Mouse (Mus musculus) spleen, adult 12 weeks (tissue): ENCODE measurements around the gene Map4k3.

ENCODE experiments used
- DNase-seq: peaks from one replicate; pipeline ENCODE4 v3.0.0; 2022; ENCODE audit warnings: low spot score

Gene Map4k3

GRCm38 (mm10) chr17:80683821-80684576 is 44.3 kb downstream of the Map4k3 start:
- no peak for DNase-seq

- no peak for DNase-seq
Measured at GRCm38 (mm10) chr17:80683041-80683440, 45.2 kb downstream of the Map4k3 start.

- DNase-seq = no peak
Measured at GRCm38 (mm10) chr17:80678190-80678589, 50.1 kb downstream of the Map4k3 start.

DNA sequence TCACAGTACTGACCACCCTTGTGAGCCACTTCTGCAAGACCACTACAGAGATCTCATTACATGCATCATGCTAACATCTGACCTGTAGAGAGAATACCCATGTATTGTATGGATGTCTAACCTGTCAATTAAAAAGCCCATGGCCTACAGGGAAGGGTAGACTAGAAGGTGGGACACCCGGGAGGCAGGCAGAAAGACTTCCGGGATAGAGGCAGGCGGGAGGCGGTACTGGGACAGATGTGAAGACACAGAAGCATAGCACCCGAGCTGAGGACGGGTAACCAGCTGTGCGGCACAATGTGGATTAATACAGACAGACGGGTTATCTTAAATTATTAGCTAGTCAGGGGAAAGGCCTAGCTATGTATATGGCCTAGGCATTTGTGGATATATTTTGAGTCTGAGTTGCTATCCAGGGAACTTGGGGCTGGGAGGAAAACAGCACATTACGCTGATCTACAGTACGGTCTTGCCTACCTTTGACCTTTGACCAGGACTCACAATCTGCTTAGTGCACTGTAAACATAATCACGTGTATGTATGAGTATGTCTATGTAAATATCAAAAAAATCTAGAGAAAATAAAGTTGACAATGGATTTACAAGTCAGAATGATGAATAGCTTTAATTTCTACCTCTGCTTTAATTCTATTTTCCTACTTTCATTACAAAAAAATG is 51.3 kb downstream of the Map4k3 start:
- no peak for DNase-seq

- DNase-seq = no peak
Measured at GRCm38 (mm10) chr17:80676211-80676610, 52.1 kb downstream of the Map4k3 start.

DNA sequence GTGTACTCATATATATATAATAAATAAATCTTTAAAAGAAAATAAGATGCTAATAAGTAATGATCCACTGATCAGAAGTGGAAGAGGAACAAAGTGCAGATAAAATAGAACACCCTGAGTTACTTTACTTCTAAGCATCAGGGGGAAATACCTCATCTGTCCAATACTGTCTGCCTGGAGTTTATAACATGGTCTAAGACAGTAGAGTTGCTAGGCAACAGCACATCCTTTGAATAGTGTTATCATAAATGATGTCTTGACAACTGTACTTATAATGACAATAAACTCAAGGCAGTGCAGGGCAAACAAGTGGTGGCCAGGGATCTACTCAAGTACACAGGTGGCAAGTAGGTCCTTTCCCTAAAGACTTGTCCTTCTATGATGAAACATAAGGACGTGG is 57.9 kb downstream of the Map4k3 start:
- DNase-seq = no peak

DNA sequence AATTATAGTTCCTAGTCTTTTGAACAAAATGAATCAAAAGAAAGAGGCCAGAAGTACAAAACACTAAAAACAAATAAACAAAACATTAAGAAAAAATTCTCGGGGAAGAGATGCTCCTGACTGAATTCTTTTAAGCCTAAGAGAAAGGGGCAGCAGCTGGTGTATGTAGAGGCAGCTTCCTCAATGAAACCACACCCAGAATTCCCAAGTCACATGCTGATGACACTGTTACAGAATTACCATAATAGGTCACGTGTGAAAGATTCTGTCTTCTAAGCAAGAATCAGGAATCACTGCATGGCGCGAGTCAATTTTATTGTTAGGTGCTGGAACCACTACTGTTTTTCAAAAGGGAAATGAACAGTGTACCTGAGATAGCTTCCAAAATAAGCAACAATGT is 64.7 kb downstream of the Map4k3 start:
- no peak for DNase-seq

DNA sequence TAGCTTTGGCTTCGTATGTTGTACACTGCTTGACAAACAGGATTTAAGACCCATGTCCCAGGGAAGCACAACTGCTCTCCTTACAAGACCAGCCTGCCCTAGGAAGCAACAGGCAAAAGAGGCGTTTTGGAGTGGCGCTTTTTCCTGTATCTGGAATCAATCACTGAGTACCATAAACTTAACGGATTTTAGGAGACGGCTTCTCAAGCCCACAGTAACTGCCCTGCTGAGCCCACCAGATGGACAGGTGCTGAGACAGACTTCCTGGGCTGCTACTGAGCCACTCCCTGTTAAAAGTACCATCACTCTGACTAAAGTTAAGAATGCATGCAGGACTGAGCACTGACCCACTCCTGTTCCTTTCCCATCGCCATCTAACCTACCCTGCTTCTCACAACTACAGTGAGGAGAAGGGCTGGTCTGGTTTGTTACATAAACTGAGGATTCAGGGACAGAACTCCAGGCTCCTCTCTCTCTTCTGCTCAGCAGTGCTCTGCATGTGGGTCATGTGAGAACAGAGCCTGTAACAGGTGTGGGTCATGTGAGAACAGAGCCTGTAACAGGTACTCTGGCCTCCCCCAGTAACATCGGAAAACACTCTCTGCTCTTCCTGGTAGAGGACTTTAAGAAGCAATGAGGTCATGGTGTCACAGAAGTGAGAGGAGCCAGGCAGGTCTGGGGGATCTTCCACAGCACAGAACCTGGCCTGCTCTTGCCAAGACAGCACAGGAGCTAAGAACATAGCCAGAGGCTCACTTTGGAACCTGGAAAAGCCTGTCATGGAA is 65.3 kb downstream of the Map4k3 start:
- DNase-seq = no peak

GRCm38 (mm10) chr17:80661896-80662295 is 66.4 kb downstream of the Map4k3 start:
- no peak for DNase-seq

- no peak for DNase-seq
Measured at GRCm38 (mm10) chr17:80660707-80661380, 67.4 kb downstream of the Map4k3 start.

DNA sequence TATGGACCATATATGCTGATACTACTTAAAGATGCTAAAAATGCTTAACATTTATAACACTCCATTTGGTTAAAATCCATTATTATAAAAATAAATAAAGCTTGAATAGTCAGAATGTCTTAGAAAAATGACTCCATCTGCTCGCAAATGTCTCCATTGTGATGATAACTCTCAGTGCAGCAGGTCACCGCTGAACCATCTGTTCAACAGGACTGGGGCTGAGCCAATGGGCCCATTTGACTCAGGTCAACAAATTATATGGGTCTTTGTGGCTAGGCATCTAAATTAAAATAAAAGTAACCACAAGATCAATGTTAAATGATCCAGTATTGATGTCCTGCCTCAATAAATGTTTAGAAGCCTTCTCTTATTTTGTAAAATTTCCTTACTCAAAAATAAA is 68.1 kb downstream of the Map4k3 start:
- DNase-seq = no peak

GRCm38 (mm10) chr17:80659821-80660220 is 68.5 kb downstream of the Map4k3 start:
- DNase-seq = no peak

DNA sequence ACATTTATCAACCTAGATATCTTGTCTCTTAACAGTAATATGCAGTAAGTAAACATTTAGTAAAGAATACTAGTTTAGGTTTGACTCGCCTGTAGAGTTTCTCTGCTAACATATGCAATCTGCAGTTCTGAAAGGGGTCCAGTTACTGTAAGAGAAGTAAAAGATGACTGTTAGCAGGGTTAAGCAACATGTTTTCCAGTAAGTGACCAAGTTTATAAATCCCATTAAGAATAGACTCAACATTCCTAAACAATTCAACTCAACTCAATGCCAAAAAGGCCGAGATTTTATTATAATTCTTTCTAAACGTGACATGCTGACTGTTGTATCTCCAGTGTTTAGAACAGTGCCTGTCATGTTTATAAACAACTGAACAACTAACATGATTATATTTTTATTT is 74.0 kb downstream of the Map4k3 start:
- no peak for DNase-seq

DNA sequence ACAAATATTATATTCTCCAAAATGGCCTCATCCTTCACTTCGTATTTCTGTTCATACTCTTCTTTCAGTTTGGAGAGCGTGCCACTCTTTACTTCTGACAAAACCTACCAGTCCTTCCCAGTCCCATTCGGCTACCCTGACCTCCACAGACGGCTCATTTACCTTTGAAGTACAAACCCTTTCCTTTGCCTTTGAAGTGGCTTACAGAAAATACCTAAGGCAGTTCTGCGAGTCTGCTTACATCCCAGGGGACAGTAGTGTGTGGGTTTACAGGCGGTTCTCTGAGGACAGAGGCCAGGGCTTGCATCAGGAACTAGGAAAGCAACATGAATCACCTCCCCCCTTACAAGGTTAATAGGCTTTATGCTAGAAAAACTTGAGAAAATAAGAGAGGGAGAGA is 75.5 kb downstream of the Map4k3 start:
- no peak for DNase-seq

- no peak for DNase-seq
Measured at GRCm38 (mm10) chr17:80646843-80647242, 81.4 kb downstream of the Map4k3 start.

DNA sequence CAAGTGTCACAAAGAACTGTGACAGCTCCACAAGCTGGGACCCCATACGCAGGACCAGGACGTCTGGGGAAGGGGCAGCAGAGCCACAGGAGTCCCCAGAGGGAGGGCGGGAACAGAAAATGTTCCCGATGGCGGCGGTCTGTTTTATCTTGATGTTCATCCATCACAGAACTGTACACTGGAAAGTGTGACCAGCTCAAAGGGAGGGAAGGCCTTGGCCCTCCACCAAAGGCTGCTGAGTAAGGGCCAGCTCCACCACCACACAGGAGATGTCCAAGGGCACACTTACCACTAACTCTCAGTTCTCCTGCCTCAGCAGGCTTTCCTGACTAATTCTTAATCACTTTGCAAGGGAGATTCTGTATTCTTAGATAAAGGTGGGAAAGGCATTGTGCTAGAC is 82.2 kb downstream of the Map4k3 start:
- no peak for DNase-seq

DNA sequence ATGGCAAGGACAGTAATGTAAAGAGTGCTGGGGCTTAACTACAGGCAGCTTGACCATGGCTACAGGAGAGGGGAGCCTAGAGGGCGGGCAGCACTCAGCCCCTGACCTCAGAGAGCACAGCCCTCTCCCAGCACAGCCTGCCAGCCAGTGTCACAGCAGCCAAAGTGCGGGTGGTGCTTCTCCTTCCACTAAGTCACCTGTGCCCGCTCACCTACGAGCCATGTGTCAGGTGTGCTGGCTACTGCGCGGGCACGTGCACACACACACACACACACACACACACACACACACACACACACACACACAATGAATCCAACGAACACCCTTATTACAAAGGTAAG is 82.6 kb downstream of the Map4k3 start:
- DNase-seq = no peak

- no peak for DNase-seq
Measured at GRCm38 (mm10) chr17:80644983-80645693, 83.1 kb downstream of the Map4k3 start.

DNA sequence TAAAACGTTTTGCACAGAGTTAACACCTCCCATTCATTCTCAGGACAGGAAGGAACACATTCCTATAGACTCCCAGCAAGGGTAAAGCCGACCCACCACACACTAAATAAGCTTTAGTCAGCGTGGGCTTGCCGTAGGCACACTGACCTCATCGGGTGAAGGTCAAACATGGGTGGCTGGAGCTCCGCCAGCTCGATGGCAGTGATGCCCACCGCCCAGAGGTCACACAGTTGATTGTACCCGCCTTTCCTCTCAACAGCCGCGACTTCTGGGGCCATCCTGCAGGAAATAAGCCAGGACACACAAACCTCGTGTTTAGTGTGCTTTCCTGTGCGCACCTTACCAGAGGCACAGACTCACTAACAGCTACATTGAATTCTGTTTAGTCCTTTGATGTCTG is 83.7 kb downstream of the Map4k3 start:
- no peak for DNase-seq

GRCm38 (mm10) chr17:80638121-80638520 is 90.2 kb downstream of the Map4k3 start:
- DNase-seq = no peak

GRCm38 (mm10) chr17:80635794-80636193 is 92.5 kb downstream of the Map4k3 start:
- no peak for DNase-seq

GRCm38 (mm10) chr17:80632846-80633245 is 95.4 kb downstream of the Map4k3 start:
- no peak for DNase-seq
